Mouse (Mus musculus) erythroblast, embryonic 14.5 days (primary cell): ENCODE results near the gene Stx12.

Experiments used
- GATA1 ChIP-seq: IDR thresholded peaks from 2 replicates; pipeline ENCODE4 v1.6.1; 2012; ENCODE audit warnings: low read length, inconsistent platforms, mixed read lengths
- TAL1 ChIP-seq: IDR thresholded peaks from 3 replicates; pipeline ENCODE4 v1.6.1; 2012; ENCODE audit warnings: low read length, inconsistent platforms, mixed read lengths

DNA sequence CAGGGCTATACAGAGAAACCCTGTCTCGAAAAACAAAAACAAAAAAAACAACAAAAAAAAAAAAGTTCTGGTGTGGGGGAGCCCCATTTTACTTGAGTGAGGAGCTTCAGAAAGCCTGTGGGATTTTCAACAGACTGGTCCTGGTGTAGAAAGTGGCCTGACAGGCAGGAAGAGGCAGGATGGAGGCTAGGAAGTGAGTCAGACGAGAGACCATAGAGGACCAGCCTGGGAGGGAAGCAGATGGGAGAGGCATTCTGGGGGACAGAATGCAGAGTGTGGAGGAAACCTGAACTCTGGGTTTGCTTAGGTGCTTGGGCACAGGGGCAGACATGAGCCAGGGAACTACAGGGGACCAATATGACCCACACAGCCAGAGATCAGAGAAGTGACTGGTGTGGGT lies 67.5 kb downstream of the Stx12 start:
- TF ChIP-seq TAL1 (no peak), GATA1 (no peak)
